Mouse (Mus musculus) urinary bladder, postnatal 36 days (tissue): ENCODE results near the gene Rtf2.

Experiments
- DNase-seq, 2 experiments: peaks; one replicate each; pipeline ENCODE4 v3.0.0; 2022; ENCODE audit warnings: low spot score in 2 of 2, mixed read lengths in 1 of 2

Gene Rtf2

GRCm38 (mm10) chr2:172437371-172437952 lies 2.9 kb upstream of the Rtf2 start:
- no peak for DNase-seq

DNA sequence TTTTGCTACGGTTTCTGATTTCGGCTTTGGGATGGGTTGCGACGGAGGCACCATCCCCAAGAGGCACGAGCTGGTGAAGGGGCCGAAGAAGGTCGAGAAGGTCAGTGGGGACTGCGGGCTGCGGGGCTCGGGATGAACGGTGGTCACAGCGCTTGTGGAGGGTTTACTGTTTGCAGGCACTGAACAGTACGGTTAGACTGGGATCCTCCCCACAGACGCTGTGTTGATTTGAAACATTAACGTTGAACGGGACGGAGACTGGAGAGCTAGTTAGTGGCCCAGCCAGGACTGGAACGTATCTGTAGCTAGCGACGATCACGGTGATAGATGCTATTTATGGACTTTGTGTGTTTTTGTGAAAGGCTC lies 267 bp downstream of the Rtf2 start:
- no peak for DNase-seq

DNA sequence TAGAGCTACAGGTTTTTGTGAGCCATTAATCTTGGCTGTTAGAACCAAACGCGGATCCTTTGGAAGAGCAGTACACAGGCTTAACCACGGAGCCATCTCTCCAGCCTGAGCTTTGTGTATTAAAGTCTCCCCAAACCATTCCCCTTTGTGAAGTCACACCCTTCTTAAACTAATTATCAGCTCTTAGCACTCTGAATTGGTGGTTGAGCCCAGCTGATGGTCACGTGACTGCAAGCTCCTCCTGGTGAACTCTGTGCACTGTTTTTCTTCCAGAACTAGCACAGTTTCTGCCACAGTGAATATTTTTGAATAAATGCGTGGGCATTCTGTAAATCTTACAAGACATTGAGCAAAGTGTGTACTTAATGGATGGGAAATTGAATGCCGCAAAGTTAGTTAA lies 820 bp downstream of the Rtf2 start:
- DNase-seq = no peak

DNA sequence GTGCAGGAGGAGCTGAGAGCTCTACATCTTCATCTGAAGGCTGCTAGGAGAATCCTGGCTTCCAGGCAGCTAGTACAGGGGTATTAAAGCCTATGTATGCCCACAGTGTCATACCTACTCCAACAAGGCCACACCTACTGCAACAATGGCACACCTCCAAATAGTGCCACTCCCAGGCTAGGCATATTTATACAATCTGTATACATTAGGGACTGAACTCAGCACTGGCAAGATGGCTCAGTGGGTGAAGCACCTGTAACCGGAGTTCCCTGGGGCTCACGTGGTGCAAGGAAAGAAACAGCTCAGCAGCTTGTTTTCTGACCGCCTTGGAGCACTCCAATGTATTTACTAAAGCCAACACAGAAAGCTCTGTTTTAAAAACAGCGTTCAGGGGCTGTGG lies 5.3 kb downstream of the Rtf2 start:
- no peak for DNase-seq

GRCm38 (mm10) chr2:172447317-172447716 lies 7.0 kb downstream of the Rtf2 start:
- DNase-seq = peak in 1 of 2 experiments; percentile 18

GRCm38 (mm10) chr2:172448329-172448728 lies 8.0 kb downstream of the Rtf2 start:
- peak in 1 of 2 experiments; percentile 19 for DNase-seq

- no peak for DNase-seq
Measured at GRCm38 (mm10) chr2:172450640-172451039, 10.3 kb downstream of the Rtf2 start.

- no peak for DNase-seq
Measured at GRCm38 (mm10) chr2:172452031-172452430, 11.7 kb downstream of the Rtf2 start.

GRCm38 (mm10) chr2:172452458-172452857 lies 12.1 kb downstream of the Rtf2 start:
- no peak for DNase-seq

DNA sequence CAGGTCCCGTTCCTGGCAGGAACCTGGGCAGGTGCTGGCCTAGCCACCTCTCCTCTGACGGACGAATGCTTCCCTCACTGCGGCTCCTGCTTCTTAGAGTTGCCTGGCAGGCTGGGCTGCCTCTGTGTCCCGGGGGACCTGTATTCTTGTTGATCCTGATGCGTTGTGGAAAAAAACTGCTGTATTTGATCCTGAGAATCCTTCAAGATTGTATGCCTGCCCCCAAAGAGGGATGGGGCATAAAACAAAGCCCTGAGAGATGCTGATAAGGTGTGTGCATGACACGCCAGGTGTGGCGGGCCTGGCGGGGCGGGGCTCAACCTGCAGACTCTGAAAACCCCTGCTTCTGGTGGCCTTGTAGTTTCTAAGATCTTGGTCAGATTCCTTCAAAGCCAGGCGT lies 18.1 kb downstream of the Rtf2 start, which contains the start of gene Gcnt7:
TSS of gene Gcnt7 (minus strand) at position 101 of the 400 bp plus-strand sequence.
- no peak for DNase-seq

DNA sequence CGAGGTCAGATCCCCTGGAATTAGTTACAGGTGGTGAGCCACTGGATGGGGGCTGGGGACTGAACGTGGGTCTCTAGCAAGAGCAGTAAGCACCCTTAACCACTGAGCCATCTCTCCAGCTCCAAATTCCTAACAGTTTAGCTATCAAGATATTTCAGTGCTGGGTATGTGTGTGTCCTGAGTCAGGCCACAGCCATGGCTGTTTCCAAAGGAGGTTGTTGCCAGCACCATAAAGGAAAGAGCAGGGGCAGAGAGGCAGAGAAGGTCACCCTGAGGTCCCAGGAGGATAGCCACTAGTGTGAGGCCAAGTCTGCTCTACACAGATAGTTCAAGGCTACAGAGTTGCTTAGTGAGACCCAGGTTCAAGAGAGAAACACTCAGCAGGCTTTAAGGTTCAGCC lies 20.3 kb downstream of the Rtf2 start:
- no peak for DNase-seq

GRCm38 (mm10) chr2:172462813-172463212 lies 22.5 kb downstream of the Rtf2 start:
- no peak for DNase-seq

DNA sequence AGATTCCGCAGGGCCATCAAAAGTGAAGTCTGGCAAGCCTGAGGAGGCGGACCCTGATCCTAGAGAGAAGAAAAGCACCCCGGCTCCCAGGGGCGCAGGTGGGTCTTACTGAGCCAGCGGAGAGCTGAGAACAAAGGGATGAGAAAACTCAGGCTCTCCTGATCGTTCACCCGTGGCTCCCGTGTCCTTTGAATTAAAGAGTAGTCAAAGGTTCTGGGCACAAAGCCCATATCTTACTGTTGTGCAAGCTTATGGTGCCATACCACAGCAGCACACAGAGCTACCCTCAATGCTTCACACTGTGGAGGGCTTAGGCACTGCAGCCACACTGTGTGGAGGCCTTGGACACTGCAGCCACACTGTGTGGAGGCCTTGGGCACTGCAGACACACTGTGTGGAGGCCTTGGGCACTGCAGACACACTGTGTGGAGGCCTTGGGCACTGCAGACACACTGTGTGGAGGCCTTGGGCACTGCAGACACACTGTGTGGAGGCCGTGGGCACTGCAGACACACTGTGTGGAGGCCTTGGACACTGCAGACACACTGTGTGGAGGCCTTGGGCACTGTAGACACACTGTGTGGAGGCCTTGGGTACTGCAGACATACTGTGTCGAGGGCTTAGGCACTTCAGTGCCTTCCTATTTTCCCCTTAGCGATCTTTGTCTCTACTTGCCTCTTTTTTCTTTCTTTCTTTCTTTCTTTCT lies 26.2 kb downstream of the Rtf2 start:
- DNase-seq = no peak

DNA sequence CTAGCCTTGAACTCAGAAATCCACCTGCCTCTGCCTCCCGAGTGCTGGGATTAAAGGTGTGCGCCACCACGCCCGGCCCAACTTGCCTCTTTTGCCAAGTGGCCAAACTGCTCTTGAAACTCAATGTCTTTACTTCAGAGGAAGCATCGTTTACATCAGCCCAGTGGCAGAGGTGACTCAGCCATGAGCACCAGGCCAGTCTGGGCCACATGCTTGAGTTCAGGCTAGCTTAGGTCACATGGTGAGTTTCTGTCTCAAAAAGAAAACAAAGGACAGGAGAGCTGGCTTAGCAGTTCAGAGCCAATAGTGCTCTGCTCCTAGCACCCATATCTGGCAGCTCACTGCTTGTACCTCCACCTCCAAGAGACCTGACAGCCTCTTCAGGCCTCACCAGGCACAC lies 26.9 kb downstream of the Rtf2 start:
- DNase-seq = no peak

DNA sequence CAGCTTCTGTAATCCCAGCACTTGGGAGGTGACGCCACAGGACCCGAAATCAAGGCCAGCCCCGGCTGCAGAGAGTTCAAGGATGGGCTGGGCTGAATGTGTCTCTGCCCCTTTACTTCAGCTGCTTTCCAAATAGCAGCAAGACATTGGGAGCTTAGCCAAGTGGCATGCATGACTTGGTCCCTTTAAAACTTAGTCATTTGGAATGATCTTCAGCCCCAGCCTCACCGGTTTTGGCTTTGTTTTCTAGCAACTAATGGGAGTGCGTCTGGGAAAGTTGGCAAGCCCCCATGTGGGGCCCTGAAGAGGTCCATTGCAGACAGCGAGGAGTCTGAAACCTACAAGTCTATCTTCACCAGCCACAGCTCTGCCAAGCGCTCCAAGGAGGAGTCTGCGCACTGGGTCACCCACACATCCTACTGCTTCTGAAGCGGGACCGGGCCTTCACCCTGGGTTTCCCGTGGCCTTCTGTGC lies 28.0 kb downstream of the Rtf2 start:
- peak in 1 of 2 experiments; percentile 20 for DNase-seq

DNA sequence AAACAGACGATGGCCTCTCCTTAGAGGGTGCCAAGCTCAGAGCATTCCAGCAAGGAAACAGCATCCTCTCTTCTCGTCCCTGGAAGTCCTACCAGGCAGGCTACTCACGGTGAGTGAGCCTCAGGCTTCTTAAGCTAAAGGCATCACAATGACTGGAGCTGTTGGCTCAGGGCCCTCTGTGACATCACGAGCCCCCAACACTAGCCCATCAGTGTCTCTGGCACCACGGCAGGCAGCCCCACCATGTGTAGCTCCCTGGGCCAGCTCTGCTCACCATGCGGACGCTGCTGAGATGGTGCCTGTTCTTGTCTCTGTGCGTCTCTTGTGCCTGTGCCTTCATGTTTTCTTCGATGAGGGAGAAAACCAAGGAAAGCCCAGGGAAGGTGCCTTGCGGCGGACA lies 32.0 kb downstream of the Rtf2 start, which contains the start of gene Fam209:
TSS of gene Fam209 (plus strand) at position 203 of the 400 bp plus-strand sequence.
- DNase-seq = no peak

- peak in 1 of 2 experiments; percentile 20 for DNase-seq
Measured at GRCm38 (mm10) chr2:172473591-172473990, 33.2 kb downstream of the Rtf2 start.

GRCm38 (mm10) chr2:172474970-172475369 lies 34.6 kb downstream of the Rtf2 start:
- DNase-seq = peak in 1 of 2 experiments; percentile 24

- no peak for DNase-seq
Measured at GRCm38 (mm10) chr2:172476707-172477260, 36.4 kb downstream of the Rtf2 start.

DNA sequence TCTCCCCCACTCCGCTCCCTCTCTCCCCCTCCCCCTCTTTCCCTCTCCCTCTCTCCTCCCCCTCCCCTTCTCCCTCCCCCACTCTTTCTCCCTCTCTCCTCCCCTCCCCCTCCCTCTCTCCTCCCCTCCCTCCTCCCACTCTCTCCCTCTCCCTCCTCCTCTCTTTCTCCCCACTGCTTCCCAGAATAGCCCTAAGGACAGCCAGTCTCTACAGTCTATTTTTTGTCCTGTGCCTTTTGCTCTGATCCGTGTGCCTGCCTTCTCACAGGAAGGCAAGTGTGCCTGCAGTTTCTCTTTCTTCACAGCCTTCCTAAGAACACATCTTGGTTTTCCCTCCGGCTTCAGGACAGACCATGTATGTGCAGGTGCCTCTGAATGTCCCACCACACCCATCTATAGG lies 37.0 kb downstream of the Rtf2 start:
- no peak for DNase-seq

GRCm38 (mm10) chr2:172477860-172478259 lies 37.5 kb downstream of the Rtf2 start:
- DNase-seq = no peak

DNA sequence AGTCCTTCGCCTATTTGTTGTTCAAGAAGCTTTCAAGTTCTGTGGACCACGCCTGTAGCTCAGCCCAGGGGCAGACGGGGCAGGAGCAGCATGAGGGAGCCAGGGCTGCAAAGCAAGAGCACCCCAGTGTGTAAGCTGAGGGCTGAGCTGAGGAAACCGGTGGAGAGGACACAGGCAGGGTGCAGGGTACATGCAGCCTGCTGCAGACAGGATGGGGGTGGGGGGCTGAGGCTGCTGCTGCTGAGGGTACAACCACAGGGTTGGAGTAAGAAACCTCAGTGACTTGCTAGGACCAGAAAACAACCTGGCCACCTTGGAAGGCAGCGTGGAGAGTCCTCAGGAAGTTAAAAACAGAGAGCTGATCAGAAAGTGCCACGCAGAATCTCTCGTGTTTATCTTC lies 39.9 kb downstream of the Rtf2 start:
- DNase-seq = no peak
